Mouse (Mus musculus) MEL (cell line): ENCODE results near the gene Dennd4b. TPM values are rescaled to one million over a fixed set of nuclear protein-coding genes. Genes with fewer than 3 reads are reported as not detected.
A peak's percentile ranks its signal among the peaks of the same experiment; 100 is the strongest.

Source experiments
- DNase-seq: peaks from one replicate; pipeline ENCODE4 v3.0.0; 2011; ENCODE audit warnings: low read depth, low spot score
- H3K27ac ChIP-seq: 2 replicates; pipeline ENCODE4 v1.5.1; 2012; ENCODE audit warnings: low read depth, mild to moderate bottlenecking, control low read depth, low read length, moderate library complexity; ENCODE audit not compliant: control insufficient read depth
- H3K27me3 ChIP-seq, 2 experiments: fragments of 150-350 bp in 1 of 2; sonication (generic) in 1 of 2; 2 replicates each; pipeline ENCODE4 v1.6.1; 2012; ENCODE audit warnings: low read length in 2 of 2, mild to moderate bottlenecking in 2 of 2, improper control_type of control experiment in 1 of 2, moderate library complexity in 1 of 2; ENCODE audit not compliant: insufficient read depth in 2 of 2, control insufficient read depth in 1 of 2
- H3K36me3 ChIP-seq, 2 experiments: 2 replicates each; pipeline ENCODE4 v1.6.1; 2012 to 2014; ENCODE audit warnings: low read length in 2 of 2, improper control_type of control experiment in 1 of 2, inconsistent platforms in 1 of 2, mild to moderate bottlenecking in 1 of 2; ENCODE audit not compliant: insufficient read depth in 2 of 2, control insufficient read depth in 1 of 2
- H3K4me1 ChIP-seq, 2 experiments: fragments of 150-350 bp in 1 of 2; sonication (generic) in 1 of 2; 2 replicates each; pipeline ENCODE4 v1.6.1; 2012; ENCODE audit warnings: low read length in 2 of 2, improper control_type of control experiment in 1 of 2, mild to moderate bottlenecking in 1 of 2; ENCODE audit not compliant: insufficient read depth in 2 of 2, control insufficient read depth in 1 of 2
- H3K4me3 ChIP-seq, 2 experiments: fragments of 150-350 bp in 1 of 2; sonication (generic) in 1 of 2; 2 replicates each; pipeline ENCODE4 v1.5.1; 2012; ENCODE audit warnings: low read depth in 2 of 2, low read length in 2 of 2, mild to moderate bottlenecking in 2 of 2, moderate library complexity in 2 of 2, control low read depth in 1 of 2, improper control_type of control experiment in 1 of 2; ENCODE audit not compliant: control insufficient read depth in 1 of 2, insufficient read depth in 1 of 2
- H3K79me2 ChIP-seq: 2 replicates; pipeline ENCODE4 v1.6.1; 2012; ENCODE audit warnings: mild to moderate bottlenecking, low read length, moderate library complexity; ENCODE audit not compliant: control insufficient read depth, poor library complexity, insufficient read depth
- H3K9ac ChIP-seq: 2 replicates; pipeline ENCODE4 v1.6.1; 2012; ENCODE audit warnings: low read depth, mild to moderate bottlenecking, control low read depth, low read length, moderate library complexity; ENCODE audit not compliant: control insufficient read depth, poor library complexity, severe bottlenecking
- H3K9me3 ChIP-seq: fragments of 150-350 bp; sonication (generic); replicated peaks from 2 replicates; pipeline ENCODE4 v1.6.1; 2012; ENCODE audit warnings: mild to moderate bottlenecking, low read length, improper control_type of control experiment, moderate library complexity; ENCODE audit not compliant: insufficient read depth
- CHD1 ChIP-seq: IDR thresholded peaks from 2 replicates; pipeline ENCODE4 v1.6.1; 2012; ENCODE audit warnings: low read depth, mild to moderate bottlenecking, inconsistent platforms, low read length, improper control_type of control experiment
- CTCF ChIP-seq, 3 experiments: IDR thresholded peaks in 2 of 3; conservative IDR thresholded peaks in 1 of 3; 2 replicates each; pipeline ENCODE4 v1.5.1; 2011 to 2012; ENCODE audit warnings: low read length in 3 of 3, low read depth in 2 of 3, mild to moderate bottlenecking in 2 of 3, improper control_type of control experiment in 1 of 3, inconsistent platforms in 1 of 3, mixed read lengths in 1 of 3, moderate library complexity in 1 of 3; ENCODE audit not compliant: control insufficient read depth in 1 of 3, insufficient read depth in 1 of 3, poor library complexity in 1 of 3, severe bottlenecking in 1 of 3
- EP300 ChIP-seq, 2 experiments: IDR thresholded peaks; 2 replicates each; pipeline ENCODE4 v1.6.1; 2011; ENCODE audit warnings: improper control_type of control experiment in 2 of 2, low read length in 2 of 2, low read depth in 1 of 2, mild to moderate bottlenecking in 1 of 2
- ETS1 ChIP-seq: IDR thresholded peaks from 2 replicates; pipeline ENCODE4 v1.6.1; 2012; ENCODE audit warnings: low read depth, mild to moderate bottlenecking, inconsistent platforms, low read length, improper control_type of control experiment, moderate library complexity
- GABPA ChIP-seq: IDR thresholded peaks from 2 replicates; pipeline ENCODE4 v1.6.1; 2012; ENCODE audit warnings: low read depth, mild to moderate bottlenecking, inconsistent platforms, low read length, improper control_type of control experiment, moderate library complexity
- GATA1 ChIP-seq: IDR thresholded peaks from 2 replicates; pipeline ENCODE4 v1.6.1; 2011; ENCODE audit warnings: low read depth, low read length, improper control_type of control experiment
- HCFC1 ChIP-seq: IDR thresholded peaks from 2 replicates; pipeline ENCODE4 v1.6.1; 2012; ENCODE audit warnings: low read depth, mild to moderate bottlenecking, inconsistent platforms, low read length, improper control_type of control experiment, moderate library complexity
- JUND ChIP-seq: IDR thresholded peaks from 2 replicates; pipeline ENCODE4 v1.6.1; 2011; ENCODE audit warnings: low read depth, mild to moderate bottlenecking, improper control_type of control experiment, low read length
- KAT2A ChIP-seq: conservative IDR thresholded peaks from 2 replicates; pipeline ENCODE4 v1.6.1; 2012; ENCODE audit warnings: low read depth, low read length, improper control_type of control experiment, inconsistent platforms
- MAX ChIP-seq: IDR thresholded peaks from 2 replicates; pipeline ENCODE4 v1.6.1; 2011; ENCODE audit warnings: low read length, improper control_type of control experiment
- MXI1 ChIP-seq: IDR thresholded peaks from 2 replicates; pipeline ENCODE4 v1.6.1; 2011; ENCODE audit warnings: mild to moderate bottlenecking, low read depth, low read length, improper control_type of control experiment
- MYB ChIP-seq: IDR thresholded peaks from 2 replicates; pipeline ENCODE4 v1.6.1; 2011; ENCODE audit warnings: mild to moderate bottlenecking, low read depth, low read length, improper control_type of control experiment
- MYC ChIP-seq: IDR thresholded peaks from 2 replicates; pipeline ENCODE4 v1.6.1; 2011; ENCODE audit warnings: low read depth, mild to moderate bottlenecking, low read length, improper control_type of control experiment, moderate library complexity
- NELFE ChIP-seq: IDR thresholded peaks from 2 replicates; pipeline ENCODE4 v1.6.1; 2011; ENCODE audit warnings: low read depth, low read length, improper control_type of control experiment
- POLR2AphosphoS5 ChIP-seq: IDR thresholded peaks from 2 replicates; pipeline ENCODE4 v1.6.1; 2012; ENCODE audit warnings: low read depth, borderline replicate concordance, mild to moderate bottlenecking, inconsistent platforms, low read length, moderate library complexity, mixed read lengths
- RAD21 ChIP-seq: IDR thresholded peaks from 2 replicates; pipeline ENCODE4 v1.6.1; 2011; ENCODE audit warnings: mild to moderate bottlenecking, low read depth, low read length, improper control_type of control experiment
- RCOR1 ChIP-seq: IDR thresholded peaks from 2 replicates; pipeline ENCODE4 v1.6.1; 2012; ENCODE audit warnings: low read depth, mild to moderate bottlenecking, inconsistent platforms, low read length, improper control_type of control experiment
- SIN3A ChIP-seq: IDR thresholded peaks from 2 replicates; pipeline ENCODE4 v1.6.1; 2012; ENCODE audit warnings: low read length, improper control_type of control experiment, inconsistent platforms
- TAL1 ChIP-seq: IDR thresholded peaks from 2 replicates; pipeline ENCODE4 v1.6.1; 2012; ENCODE audit warnings: mild to moderate bottlenecking, inconsistent platforms, low read length, moderate library complexity, mixed read lengths
- TCF12 ChIP-seq: IDR thresholded peaks from 2 replicates; pipeline ENCODE4 v1.6.1; 2014; ENCODE audit warnings: low read depth, mild to moderate bottlenecking, inconsistent platforms, low read length, improper control_type of control experiment, moderate library complexity
- USF1 ChIP-seq: IDR thresholded peaks from 2 replicates; pipeline ENCODE4 v1.6.1; 2014; ENCODE audit warnings: low read depth, mild to moderate bottlenecking, inconsistent platforms, low read length, improper control_type of control experiment, moderate library complexity
- USF2 ChIP-seq, 2 experiments: IDR thresholded peaks; 2 replicates each; pipeline ENCODE4 v1.6.1; 2011 to 2012; ENCODE audit warnings: improper control_type of control experiment in 2 of 2, low read length in 2 of 2, borderline replicate concordance in 1 of 2, inconsistent platforms in 1 of 2, low read depth in 1 of 2, mild to moderate bottlenecking in 1 of 2; ENCODE audit not compliant: insufficient read depth in 1 of 2
- ZC3H11A ChIP-seq: IDR thresholded peaks from 2 replicates; pipeline ENCODE4 v1.6.1; 2012; ENCODE audit warnings: low read depth, mild to moderate bottlenecking, inconsistent platforms, low read length, improper control_type of control experiment
- ZKSCAN1 ChIP-seq: IDR thresholded peaks from 2 replicates; pipeline ENCODE4 v1.6.1; 2012; ENCODE audit warnings: low read depth, mild to moderate bottlenecking, inconsistent platforms, low read length, improper control_type of control experiment, moderate library complexity
- polyA plus RNA-seq, 2 experiments: library from polyadenylated mRNA; stranded (reverse) in 1 of 2; unstranded in 1 of 2; fragments of >175 nt in 1 of 2; fragments of >200 nt in 1 of 2; gene quantifications; 2 replicates each; pipeline versions ENCODE4 v1.2.1 to v1.2.4; 2012; ENCODE audit warnings: low replicate concordance in 2 of 2, low read depth in 1 of 2; ENCODE audit not compliant: insufficient read length in 2 of 2, insufficient read depth in 1 of 2, missing spikeins in 1 of 2
- total RNA-seq: library from RNA; depleted of rRNA; stranded (reverse); fragments of 300-350 nt; gene quantifications from 2 replicates; pipeline ENCODE4 v1.2.3, GENCODE M21; 2012

Gene Dennd4b
- total and polyA plus RNA-seq, 3 experiments, result 11.6 to 27.1 TPM; not detected in 1

DNA sequence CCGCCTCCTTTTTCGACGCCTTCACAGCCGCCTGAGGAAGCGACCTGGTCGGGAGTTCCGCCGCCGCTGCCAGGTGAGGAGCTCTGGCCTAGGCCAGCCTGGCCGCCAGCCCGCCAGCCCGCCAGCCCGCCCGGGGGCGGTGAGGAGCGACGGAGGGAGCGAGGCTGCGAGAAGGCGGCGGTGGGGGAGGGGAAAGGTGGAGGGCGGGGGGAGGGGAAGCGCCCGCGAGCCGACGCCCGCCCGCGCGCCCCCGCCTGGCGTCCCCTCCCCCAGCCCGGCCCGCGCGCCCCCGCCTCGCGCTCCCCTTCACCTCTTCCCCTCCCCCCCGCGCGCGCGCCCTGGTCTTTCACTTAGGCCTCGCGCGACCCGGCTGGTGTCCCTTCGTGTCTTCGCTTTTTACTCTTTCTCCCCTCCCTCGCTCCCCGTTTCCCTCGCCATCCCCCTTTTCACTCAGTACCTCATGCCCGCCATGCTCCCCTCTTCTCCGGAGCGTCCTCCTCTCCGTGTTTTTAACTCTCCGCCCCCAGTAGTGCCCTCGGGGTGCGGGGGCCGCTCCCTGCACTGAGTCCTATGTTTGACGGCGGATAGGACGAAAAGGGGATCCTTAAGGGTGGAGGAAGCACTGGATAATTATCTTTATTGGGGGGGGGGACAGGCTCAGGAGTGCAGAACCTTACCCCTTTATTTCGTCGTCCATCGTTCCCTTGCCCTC, 28.5 kb downstream of the Dennd4b start (continued):
- TF ChIP-seq ZC3H11A (no peak), POLR2AphosphoS5 (no peak), GATA1 (no peak), GABPA (no peak), MYC (no peak), USF2 (IDR thresholded peaks at IDR 0.05; ENCODE audit: borderline replicate concordance in 1 of 2, insufficient read depth in 1 of 2, low read depth in 1 of 2, low read length in 2 of 2) (no peak; a peak in 1 of 4 replicates), NELFE (peak; percentile 44), MAX (no peak), TCF12 (peak; percentile 7; the same call in 1 of the 2 replicates)

DNA sequence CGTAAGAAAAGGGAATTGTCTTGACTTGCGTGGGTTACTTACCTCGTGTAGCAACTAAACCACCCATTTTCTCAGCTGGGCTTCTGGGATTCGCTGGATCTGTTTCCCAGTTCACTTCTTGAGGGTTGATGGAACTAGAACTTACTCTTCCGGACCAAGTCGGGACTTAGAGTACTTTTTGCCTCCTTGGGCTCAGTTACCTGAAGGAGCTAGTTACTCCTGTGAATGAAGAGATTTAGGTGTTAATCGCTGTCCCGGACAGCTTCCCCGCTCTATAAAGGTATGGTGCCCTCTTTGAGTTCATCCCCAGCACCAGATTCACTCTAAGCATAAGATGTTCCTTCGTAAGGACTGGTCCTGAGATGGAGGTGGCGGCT, 29.1 kb downstream of the Dennd4b start:
- peak overlapping the region; percentile 98 for H3K9ac ChIP-seq
- peak overlapping the region; percentile 91 for H3K27ac ChIP-seq
- H3K4me1 ChIP-seq, result peaks cover 15 to 16% of the 10 kb centered on the region in 2 experiments
- no peak for TF ChIP-seq CTCF (IDR thresholded peaks at IDR 0.05 in 2 of 3, conservative IDR thresholded peaks at IDR 0.05 in 1 of 3; ENCODE audit: control insufficient read depth in 1 of 3, insufficient read depth in 1 of 3, low read depth in 2 of 3, low read length in 3 of 3, poor library complexity in 1 of 3, severe bottlenecking in 1 of 3)
- TF ChIP-seq CHD1, result 0 out of 2 replicates have a peak, but pooled peaks have one; percentile 65
- TF ChIP-seq MYB, result no peak
- TF ChIP-seq EP300 (IDR thresholded peaks at IDR 0.05; ENCODE audit: low read depth in 1 of 2, low read length in 2 of 2), result 0 out of 4 replicates have a peak, but pooled peaks of 1 of the 2 experiments have one; percentile 17
- TF ChIP-seq MXI1, result peak; percentile 18
- peak; percentile 25; the same call in 1 of the 2 replicates for TF ChIP-seq KAT2A
- TF ChIP-seq GATA1, result no peak
- TF ChIP-seq NELFE, result no peak; the same call in 1 of the 2 replicates
- no peak for TF ChIP-seq TCF12
- TF ChIP-seq USF2 (IDR thresholded peaks at IDR 0.05; ENCODE audit: borderline replicate concordance in 1 of 2, insufficient read depth in 1 of 2, low read depth in 1 of 2, low read length in 2 of 2), result no peak
- TF ChIP-seq USF1, result no peak
- TF ChIP-seq, all 39 proteins: peak for 4
- Histone ChIP-seq H3K9me3 (no peaks in the 10 kb centered on the region), H3K4me3 (peak overlapping the region; percentile 99), H3K79me2 (peaks cover 55% of the 10 kb centered on the region), H3K36me3 (peaks cover 2 to 47% of the 10 kb centered on the region in 2 experiments; a peak in 3 of 4 replicates), H3K27me3 (no peaks in the 10 kb centered on the region)
- peak; percentile 64 for DNase-seq

DNA sequence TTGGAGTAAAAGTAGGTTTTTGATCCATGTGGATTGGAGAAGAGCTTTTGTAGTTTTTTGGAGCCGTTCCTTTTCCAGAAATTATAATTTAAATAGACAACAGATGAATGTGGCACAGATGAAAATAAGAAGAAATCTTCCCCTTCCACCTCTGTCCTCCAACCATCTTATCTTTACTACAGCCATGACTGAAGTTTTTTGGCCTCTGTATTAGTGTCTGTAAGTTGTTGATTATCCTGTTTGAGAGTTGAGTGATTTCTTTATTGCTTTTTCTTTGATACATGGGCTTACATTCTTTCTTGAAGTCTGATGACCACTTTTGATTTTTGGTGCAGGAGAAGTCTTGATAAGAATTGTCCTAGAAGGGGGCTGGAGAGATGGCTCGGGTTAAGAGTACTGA, 29.7 kb downstream of the Dennd4b start:
- H3K27me3 ChIP-seq, result no peaks in the 10 kb centered on the region
- H3K9ac ChIP-seq, result peak overlapping the region; percentile 98
- 0 out of 2 replicates have a peak, but pooled peaks have one; percentile 8 for TF ChIP-seq HCFC1
- TF ChIP-seq EP300 (IDR thresholded peaks at IDR 0.05; ENCODE audit: low read depth in 1 of 2, low read length in 2 of 2), result peak; percentile 56 to 62
- TF ChIP-seq ETS1, result 0 out of 2 replicates have a peak, but pooled peaks have one; percentile 16
- peak; percentile 69 for TF ChIP-seq TAL1
- no peak for TF ChIP-seq RAD21
- TF ChIP-seq ZKSCAN1, result no peak
- TF ChIP-seq SIN3A, result 0 out of 2 replicates have a peak, but pooled peaks have one; percentile 12
- peak; percentile 64; the same call in 1 of the 2 replicates for TF ChIP-seq TCF12
- TF ChIP-seq GATA1, result peak; percentile 71
- no peak for TF ChIP-seq JUND
- no peak for TF ChIP-seq ZC3H11A
- no peak for TF ChIP-seq MAX
- peak; percentile 78 for TF ChIP-seq RCOR1
- peaks cover 60% of the 10 kb centered on the region for H3K79me2 ChIP-seq
- H3K4me3 ChIP-seq, result peak overlapping the region; percentile 99; a peak in 3 of 4 replicates
- H3K4me1 ChIP-seq, result peaks cover 15 to 21% of the 10 kb centered on the region in 2 experiments
- no peaks in the 10 kb centered on the region for H3K9me3 ChIP-seq
- H3K36me3 ChIP-seq, result peaks cover 2 to 52% of the 10 kb centered on the region in 2 experiments; a peak in 3 of 4 replicates
- peak; percentile 53 for DNase-seq
- H3K27ac ChIP-seq, result peak overlapping the region; percentile 91; the same call in 1 of the 2 replicates
